Mouse (Mus musculus) right cerebral cortex, postnatal 14 days (tissue): ENCODE results near the gene Zfp182.

Experiments used
- DNase-seq: peaks from one replicate; pipeline ENCODE4 v3.0.0; 2022

Gene Zfp182

GRCm38 (mm10) chrX:21061866-21062543 lies at the start of gene Zfp182:
TSS of gene Zfp182 (minus strand) at chrX:21062316.
- peak; percentile 72 for DNase-seq

- peak; percentile 5 for DNase-seq
These were observed 27.7 kb upstream of the Zfp182 start for GRCm38 (mm10) chrX:21089867-21090239.

- DNase-seq: peak; percentile 63
These were observed 27.1 kb upstream of the Zfp182 start, which contains the start of gene Zfp300 for GRCm38 (mm10) chrX:21088983-21089866. TSS of gene Zfp300 (minus strand) at chrX:21089527.

- no peak for DNase-seq
These were observed 26.5 kb upstream of the Zfp182 start for GRCm38 (mm10) chrX:21088645-21088982.

GRCm38 (mm10) chrX:21068106-21068505 lies 6.0 kb upstream of the Zfp182 start, which contains the start of gene Spaca5:
TSS of gene Spaca5 (plus strand) at chrX:21068406.
- no peak for DNase-seq

- no peak for DNase-seq
These were observed 401 bp upstream of the Zfp182 start for GRCm38 (mm10) chrX:21062544-21062890.

GRCm38 (mm10) chrX:21061460-21061859 lies 656 bp downstream of the Zfp182 start:
- no peak for DNase-seq

GRCm38 (mm10) chrX:20980901-20981300 lies 81.2 kb downstream of the Zfp182 start:
- no peak for DNase-seq
